Mouse (Mus musculus) erythroblast, embryonic 14.5 days (primary cell): ENCODE results near the gene Pnrc1.

Experiments
- GATA1 ChIP-seq: IDR thresholded peaks from 2 replicates; pipeline ENCODE4 v1.6.1; 2012; ENCODE audit warnings: low read length, inconsistent platforms, mixed read lengths
- TAL1 ChIP-seq: IDR thresholded peaks from 3 replicates; pipeline ENCODE4 v1.6.1; 2012; ENCODE audit warnings: low read length, inconsistent platforms, mixed read lengths

DNA sequence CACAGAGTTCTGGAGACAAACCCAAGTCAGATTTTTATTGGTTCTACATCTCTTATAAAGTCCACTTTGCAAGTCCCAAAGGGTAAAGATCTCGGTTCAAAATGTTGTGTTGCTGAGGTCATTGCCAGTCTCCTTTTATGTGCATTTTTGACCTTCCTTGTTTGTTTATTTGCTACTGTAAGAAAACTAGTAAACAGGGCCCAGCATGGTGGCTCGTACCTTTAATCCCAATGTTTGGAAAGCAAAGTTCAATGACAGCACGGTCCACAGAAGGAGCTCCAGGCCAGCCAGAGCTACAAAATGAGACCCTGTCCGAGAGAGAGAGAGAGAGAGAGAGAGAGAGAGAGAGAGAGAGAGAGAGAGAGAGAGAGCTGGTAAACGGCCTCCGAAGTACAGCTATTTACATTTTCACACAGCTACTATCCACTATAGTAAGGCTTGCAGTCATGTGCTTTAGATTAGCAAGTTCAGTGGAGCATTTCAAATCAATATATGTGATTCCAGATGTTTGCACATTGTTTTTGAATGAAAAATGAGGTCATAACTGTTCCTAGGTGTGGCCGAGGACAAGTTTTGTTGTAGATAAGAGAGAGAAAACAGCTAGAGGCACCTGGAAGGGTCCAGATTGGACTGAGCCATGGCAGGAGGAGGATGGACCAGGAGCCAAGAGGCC lies 65.8 kb downstream of the Pnrc1 start:
- TF ChIP-seq GATA1: no peak
- no peak for TF ChIP-seq TAL1
